Mouse (Mus musculus) olfactory bulb, adult 2 months (tissue): ENCODE data around the gene Coro2a.

Source experiments
- CTCF ChIP-seq: fragments of 200-500 bp; IDR thresholded peaks from 2 replicates; pipeline ENCODE4 v1.5.1; 2012; ENCODE audit warnings: low read depth, mild to moderate bottlenecking, low read length, moderate library complexity; ENCODE audit not compliant: insufficient read depth
- POLR2A ChIP-seq: fragments of 200-500 bp; IDR thresholded peaks from 2 replicates; pipeline ENCODE4 v1.6.1; 2012; ENCODE audit warnings: mild to moderate bottlenecking, low read depth, low read length, moderate library complexity; ENCODE audit not compliant: insufficient read depth

GRCm38 (mm10) chr4:46495543-46495942, 106.5 kb downstream of the Coro2a start:
- no peak for TF ChIP-seq CTCF
- TF ChIP-seq POLR2A, result no peak
